Mouse (Mus musculus): ENCODE results near the gene Ubp1. TPM values are rescaled to one million over a fixed set of nuclear protein-coding genes. Genes with fewer than 3 reads are reported as not detected.
A peak's percentile ranks its signal among the peaks of the same experiment; 100 is the strongest.

The Ubp1 gene
- polyA plus RNA-seq, 1 experiment from 2014 or later: 35.6 TPM

GRCm38 (mm10) chr9:114022141-114022540, 91.4 kb downstream of the Ubp1 start:
- no peaks in the 10 kb centered on the region for H3K9me3 ChIP-seq
- H3K27me3 ChIP-seq (replicated peaks): no peaks in the 10 kb centered on the region
- H3K4me1 ChIP-seq: no peaks in the 10 kb centered on the region
- ATAC-seq (ENCODE audit: insufficient read depth, low FRiP score, low read depth): no peak
- H3K4me2 ChIP-seq: no peak overlapping the region
- H3K4me3 ChIP-seq (replicated peaks): no peak overlapping the region
- 30% methylated on average over 4 of the region's 4 CpGs for WGBS
- no peak overlapping the region for H3K27ac ChIP-seq
- no peak overlapping the region for H3K9ac ChIP-seq
- no peaks in the 10 kb centered on the region for H3K36me3 ChIP-seq

DNA sequence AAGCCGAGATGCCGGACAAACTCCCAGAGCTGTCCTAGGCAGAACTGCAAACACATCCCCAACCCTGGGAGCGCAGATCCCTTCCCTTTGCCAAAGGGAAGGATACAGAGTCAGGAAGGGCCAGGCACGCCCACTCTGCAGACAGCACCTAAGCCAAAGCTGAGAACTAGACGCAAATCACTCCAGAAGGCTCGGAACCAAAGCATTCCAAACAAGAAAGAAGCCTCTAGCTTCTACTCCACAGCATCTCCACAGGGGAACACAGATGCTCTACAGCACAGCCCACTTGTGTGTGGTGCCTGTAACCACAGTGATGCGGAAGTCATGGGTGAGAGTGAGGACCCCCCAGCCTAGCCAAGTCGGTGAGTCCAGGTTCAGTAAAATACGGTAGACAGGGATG, 94.4 kb downstream of the Ubp1 start:
- ATAC-seq (ENCODE audit: insufficient read depth, low FRiP score, low read depth): no peak
- no peaks in the 10 kb centered on the region for H3K4me1 ChIP-seq
- H3K9me3 ChIP-seq: no peaks in the 10 kb centered on the region
- H3K9ac ChIP-seq: no peak overlapping the region
- 35% methylated on average over 9 of the region's 9 CpGs for WGBS
- H3K36me3 ChIP-seq: no peaks in the 10 kb centered on the region
- no peaks in the 10 kb centered on the region for H3K27me3 ChIP-seq (replicated peaks)
- no peak overlapping the region for H3K4me3 ChIP-seq (replicated peaks)
- no peak overlapping the region for H3K27ac ChIP-seq
- H3K4me2 ChIP-seq: no peak overlapping the region

- Histone ChIP-seq H3K9me3 (no peaks in the 10 kb centered on the region), H3K27me3 (replicated peaks) (no peaks in the 10 kb centered on the region), H3K4me2 (peak overlapping the region; percentile 98), H3K4me3 (replicated peaks) (peak overlapping the region; percentile 58), H3K36me3 (no peaks in the 10 kb centered on the region), H3K4me1 (no peaks in the 10 kb centered on the region), H3K27ac (no peak overlapping the region), H3K9ac (no peak overlapping the region)
- WGBS: 9% methylated on average over 8 of the region's 8 CpGs
- ATAC-seq (ENCODE audit: insufficient read depth, low FRiP score, low read depth): no peak
Measured at GRCm38 (mm10) chr9:114025846-114026245, 95.1 kb downstream of the Ubp1 start.

GRCm38 (mm10) chr9:114026261-114026934, 95.7 kb downstream of the Ubp1 start:
- no peaks in the 10 kb centered on the region for H3K9me3 ChIP-seq
- H3K9ac ChIP-seq: peak overlapping the region; percentile 32; the same call in 1 of the 2 replicates
- no peaks in the 10 kb centered on the region for H3K4me1 ChIP-seq
- H3K27ac ChIP-seq: no peak overlapping the region
- peak; percentile 86 for ATAC-seq (ENCODE audit: insufficient read depth, low FRiP score, low read depth)
- H3K27me3 ChIP-seq (replicated peaks): no peaks in the 10 kb centered on the region
- H3K4me3 ChIP-seq (replicated peaks): peak overlapping the region; percentile 58
- H3K36me3 ChIP-seq: no peaks in the 10 kb centered on the region
- H3K4me2 ChIP-seq: peak overlapping the region; percentile 98
- under 1% methylated on average over 52 of the region's 52 CpGs for WGBS

Other genes with a start within 250 kb of the Ubp1 start
- 86.1 and 89.8 TPM in 2 replicates for gene Pdcd6ip, start 222.7 kb upstream of the Ubp1 start, polyA plus RNA-seq (2015; fragmentation: Nextera tagmentation; extraction: Ambion mirVana)
- 24.9 and 25.9 TPM in 2 replicates for gene Clasp2, start 189.5 kb upstream of the Ubp1 start, polyA plus RNA-seq (2015; fragmentation: Nextera tagmentation; extraction: Ambion mirVana)
- gene Fbxl2, start 115.3 kb downstream of the Ubp1 start, polyA plus RNA-seq (2015; fragmentation: Nextera tagmentation; extraction: Ambion mirVana): 2.7 and 2.9 TPM in 2 replicates
- 0.31 and 0.33 TPM in 2 replicates for gene Susd5, start 126.2 kb downstream of the Ubp1 start, polyA plus RNA-seq (2015; fragmentation: Nextera tagmentation; extraction: Ambion mirVana)

Measured in stomach, embryonic 15.5 days (tissue).